Mouse (Mus musculus) heart, embryonic 14.5 days (tissue): ENCODE results near the gene Parl. TPM values are rescaled to one million over a fixed set of nuclear protein-coding genes. Genes with fewer than 3 reads are reported as not detected.

Source experiments
- ATAC-seq: fragments of 200-750 bp; cut with Nextera tagmentation; 2 replicates; pipeline ENCODE4 v1.8.0; 2017; ENCODE audit warnings: low read depth, moderate TSS enrichment; ENCODE audit not compliant: insufficient number of reproducible peaks, insufficient read depth, low FRiP score
- H3K27ac ChIP-seq, 2 experiments: fragments of 200-500 bp in 1 of 2; fragments of 300-500 bp in 1 of 2; sonication (generic) in 1 of 2; replicated peaks in 1 of 2; 2 replicates each; pipeline ENCODE4 v1.5.1; 2012 to 2014; ENCODE audit warnings: low read depth in 2 of 2, low read length in 2 of 2, control low read depth in 1 of 2, mild to moderate bottlenecking in 1 of 2, mixed read lengths in 1 of 2; ENCODE audit not compliant: control insufficient read depth in 1 of 2, insufficient read depth in 1 of 2
- H3K27me3 ChIP-seq: fragments of 300-500 bp; sonication (generic); 2 replicates; pipeline ENCODE4 v1.6.1; 2014; ENCODE audit warnings: mild to moderate bottlenecking, low read length, control low read depth; ENCODE audit not compliant: control insufficient read depth, insufficient read depth
- H3K36me3 ChIP-seq: fragments of 300-500 bp; sonication (generic); 2 replicates; pipeline ENCODE4 v1.6.1; 2014; ENCODE audit warnings: mild to moderate bottlenecking, control low read depth, low read length, mixed read lengths; ENCODE audit not compliant: control insufficient read depth, insufficient read depth
- H3K4me1 ChIP-seq, 2 experiments: fragments of 200-500 bp in 1 of 2; fragments of 300-500 bp in 1 of 2; sonication (generic) in 1 of 2; 2 replicates each; pipeline ENCODE4 v1.6.1; 2012 to 2014; ENCODE audit warnings: low read length in 2 of 2, control low read depth in 1 of 2, mixed read lengths in 1 of 2; ENCODE audit not compliant: control insufficient read depth in 2 of 2, insufficient read depth in 2 of 2
- H3K4me2 ChIP-seq: fragments of 300-500 bp; sonication (generic); 2 replicates; pipeline ENCODE4 v1.6.1; 2014; ENCODE audit warnings: mild to moderate bottlenecking, low read length
- H3K4me3 ChIP-seq, 2 experiments: fragments of 200-500 bp in 1 of 2; fragments of 300-500 bp in 1 of 2; sonication (generic) in 1 of 2; 2 replicates each; pipeline ENCODE4 v1.5.1; 2012 to 2014; ENCODE audit warnings: low read length in 2 of 2, mild to moderate bottlenecking in 2 of 2, control low read depth in 1 of 2, low read depth in 1 of 2, moderate library complexity in 1 of 2; ENCODE audit not compliant: control insufficient read depth in 1 of 2, insufficient read depth in 1 of 2
- H3K9ac ChIP-seq: fragments of 300-500 bp; sonication (generic); 2 replicates; pipeline ENCODE4 v1.6.1; 2014; ENCODE audit warnings: mild to moderate bottlenecking, low read length
- H3K9me3 ChIP-seq: fragments of 300-500 bp; sonication (generic); 2 replicates; pipeline ENCODE4 v1.6.1; 2016; ENCODE audit warnings: low read length, control low read depth; ENCODE audit not compliant: control insufficient read depth
- WGBS: fragments of 180-500 bp; shearing (Covaris S2); extraction: QIAGEN DNeasy Blood & Tissue Kit; methylation state at CpG from one replicate; pipeline ENCODE4 v1.1.7; 2014; 5-methylcytosine and 5-hydroxymethylcytosine counted together
- polyA plus RNA-seq: library from polyadenylated mRNA; unstranded; fragments of >200 nt; fragmentation: Nextera tagmentation; extraction: Ambion mirVana; gene quantifications from 2 replicates; pipeline ENCODE4 v1.2.1, GENCODE M21; 2014

Parl gene
- polyA plus RNA-seq, 1 experiment from 2014 or later, result 65.8 TPM

- 86% methylated on average over 4 of the region's 4 CpGs for WGBS
- Histone ChIP-seq H3K9ac (no peak overlapping the region), H3K4me1 (peaks cover 0 to 8% of the 10 kb centered on the region in 2 experiments; a peak in 1 of 4 replicates), H3K27me3 (no peaks in the 10 kb centered on the region), H3K9me3 (no peaks in the 10 kb centered on the region), H3K4me2 (no peak overlapping the region), H3K4me3 (no peak overlapping the region), H3K27ac (no peak overlapping the region), H3K36me3 (no peaks in the 10 kb centered on the region)
- no peak for ATAC-seq
These were observed 30.8 kb downstream of the Parl start for GRCm38 (mm10) chr16:20271339-20271738.

- Histone ChIP-seq H3K36me3 (no peaks in the 10 kb centered on the region), H3K27ac (peak overlapping the region; percentile 14 to 34; a peak in 1 of 4 replicates), H3K4me2 (peak overlapping the region; percentile 29), H3K4me3 (no peak overlapping the region), H3K9ac (no peak overlapping the region), H3K4me1 (peaks cover 0 to 9% of the 10 kb centered on the region in 2 experiments; a peak in 2 of 4 replicates), H3K9me3 (no peaks in the 10 kb centered on the region), H3K27me3 (no peaks in the 10 kb centered on the region)
- ATAC-seq, result no peak
- 48% methylated on average over 7 of the region's 7 CpGs for WGBS
These were observed 37.1 kb downstream of the Parl start for GRCm38 (mm10) chr16:20265089-20265488.

GRCm38 (mm10) chr16:20257926-20258325 lies 44.3 kb downstream of the Parl start:
- H3K9ac ChIP-seq, result no peak overlapping the region

GRCm38 (mm10) chr16:20248442-20249174 lies 53.6 kb downstream of the Parl start:
- Histone ChIP-seq H3K9me3 (no peaks in the 10 kb centered on the region), H3K4me2 (no peak overlapping the region), H3K36me3 (no peaks in the 10 kb centered on the region), H3K4me3 (no peak overlapping the region), H3K4me1 (no peaks in the 10 kb centered on the region), H3K27me3 (no peaks in the 10 kb centered on the region), H3K27ac (no peak overlapping the region), H3K9ac (no peak overlapping the region)
- WGBS, result 71% methylated on average over 9 of the region's 9 CpGs
- no peak for ATAC-seq

More at GRCm38 (mm10) chr16:20257926-20258325, 44.3 kb downstream of the Parl start:
- WGBS, result 70% methylated on average over 5 of the region's 5 CpGs
- Histone ChIP-seq H3K4me3 (no peak overlapping the region), H3K9me3 (no peaks in the 10 kb centered on the region), H3K27me3 (no peaks in the 10 kb centered on the region), H3K4me2 (no peak overlapping the region), H3K4me1 (no peaks in the 10 kb centered on the region), H3K27ac (no peak overlapping the region), H3K36me3 (no peaks in the 10 kb centered on the region)
- no peak for ATAC-seq

GRCm38 (mm10) chr16:20247103-20247502 lies 55.1 kb downstream of the Parl start:
- Histone ChIP-seq H3K9me3 (no peaks in the 10 kb centered on the region), H3K27ac (no peak overlapping the region), H3K27me3 (no peaks in the 10 kb centered on the region), H3K4me2 (no peak overlapping the region), H3K4me1 (no peaks in the 10 kb centered on the region), H3K36me3 (no peaks in the 10 kb centered on the region), H3K9ac (no peak overlapping the region), H3K4me3 (no peak overlapping the region)
- no peak for ATAC-seq

- ATAC-seq, result peak; percentile 57; the same call in 1 of the 2 replicates
- 1% methylated on average over 89 of the region's 90 CpGs for WGBS
- Histone ChIP-seq H3K4me1 (peaks cover 2 to 6% of the 10 kb centered on the region in 2 experiments; a peak in 1 of 4 replicates), H3K36me3 (no peaks in the 10 kb centered on the region), H3K27me3 (0 out of 2 replicates have a peak, but pooled peaks cover 4% of the 10 kb centered on the region), H3K9ac (peak within 1 kb of the TSS; percentile 76), H3K27ac (no peak within 1 kb of the TSS), H3K9me3 (no peaks in the 10 kb centered on the region), H3K4me3 (peak within 1 kb of the TSS; percentile 58 to 80), H3K4me2 (peak within 1 kb of the TSS; percentile 92)
These were observed 61.4 kb downstream of the Parl start, which contains the start of gene Map6d1 for GRCm38 (mm10) chr16:20240468-20241414. Map6d1 (minus strand) TSS chr16:20241358.

- ATAC-seq, result no peak
- no peak overlapping the region for H3K4me2 ChIP-seq
These were observed 63.5 kb downstream of the Parl start for GRCm38 (mm10) chr16:20238646-20239045.

More at GRCm38 (mm10) chr16:20238646-20239045, 63.5 kb downstream of the Parl start:
- Histone ChIP-seq H3K9ac (no peak overlapping the region), H3K4me1 (peaks cover 2 to 6% of the 10 kb centered on the region in 2 experiments; a peak in 1 of 4 replicates), H3K4me3 (no peak overlapping the region), H3K9me3 (no peaks in the 10 kb centered on the region), H3K27me3 (0 out of 2 replicates have a peak, but pooled peaks cover 4% of the 10 kb centered on the region), H3K36me3 (peaks cover 10% of the 10 kb centered on the region; the same call in 1 of the 2 replicates), H3K27ac (no peak overlapping the region)
- WGBS, result 92% methylated on average over 4 of the region's 4 CpGs
